Mouse (Mus musculus): ENCODE results near the gene Fhit. TPM values are rescaled to one million over a fixed set of nuclear protein-coding genes. Genes with fewer than 3 reads are reported as not detected.
A peak's percentile ranks its signal among the peaks of the same experiment; 100 is the strongest.
"Not testable (repeated sequence)": the region's sequence is repeated elsewhere in the genome, so short reads cannot be mapped to it uniquely, and the experiment has no call there.

Gene Fhit
- total RNA-seq, 2 experiments from 2014 or later: 0.74 to 1.9 TPM

GRCm38 (mm10) chr14:10013003-10013816 lies 1148.6 kb downstream of the Fhit start:
- no peak for DNase-seq (ENCODE audit: low spot score)

GRCm38 (mm10) chr14:10006278-10006677 lies 1155.6 kb downstream of the Fhit start:
- peak; percentile 31 for DNase-seq (ENCODE audit: low spot score)

- DNase-seq (ENCODE audit: low spot score): no peak
These were observed 1158.0 kb downstream of the Fhit start for GRCm38 (mm10) chr14:10003847-10004246.

GRCm38 (mm10) chr14:9990677-9991076 lies 1171.2 kb downstream of the Fhit start:
- no peak for DNase-seq (ENCODE audit: low spot score)

GRCm38 (mm10) chr14:9976934-9977510 lies 1184.8 kb downstream of the Fhit start:
- DNase-seq (ENCODE audit: low spot score): no peak

GRCm38 (mm10) chr14:9974402-9974801 lies 1187.4 kb downstream of the Fhit start:
- DNase-seq (ENCODE audit: low spot score): no peak

- DNase-seq (ENCODE audit: low spot score): no peak
These were observed 1198.0 kb downstream of the Fhit start for GRCm38 (mm10) chr14:9963853-9964252.

GRCm38 (mm10) chr14:9960396-9960795 lies 1201.4 kb downstream of the Fhit start:
- no peak for DNase-seq (ENCODE audit: low spot score)

- no peak for DNase-seq (ENCODE audit: low spot score)
These were observed 1262.3 kb downstream of the Fhit start for GRCm38 (mm10) chr14:9899494-9899893.

GRCm38 (mm10) chr14:9896556-9896955 lies 1265.3 kb downstream of the Fhit start:
- DNase-seq (ENCODE audit: low spot score): no peak

- no peak for DNase-seq (ENCODE audit: low spot score)
These were observed 1309.8 kb downstream of the Fhit start for GRCm38 (mm10) chr14:9852041-9852440.

GRCm38 (mm10) chr14:9832290-9832689 lies 1329.5 kb downstream of the Fhit start:
- DNase-seq (ENCODE audit: low spot score): no peak

GRCm38 (mm10) chr14:9828699-9829240 lies 1333.1 kb downstream of the Fhit start:
- DNase-seq (ENCODE audit: low spot score): not testable (repeated sequence)

GRCm38 (mm10) chr14:9815963-9816362 lies 1345.9 kb downstream of the Fhit start:
- no peak for DNase-seq (ENCODE audit: low spot score)

- peak; percentile 0 for DNase-seq (ENCODE audit: low spot score)
These were observed 1350.0 kb downstream of the Fhit start for GRCm38 (mm10) chr14:9811847-9812321.

- no peak for DNase-seq (ENCODE audit: low spot score)
These were observed 1350.5 kb downstream of the Fhit start for GRCm38 (mm10) chr14:9811177-9811846.

GRCm38 (mm10) chr14:9793403-9793802 lies 1368.4 kb downstream of the Fhit start:
- DNase-seq (ENCODE audit: low spot score): no peak

GRCm38 (mm10) chr14:9788402-9788950 lies 1373.4 kb downstream of the Fhit start:
- DNase-seq (ENCODE audit: low spot score): no peak

- DNase-seq (ENCODE audit: low spot score): no peak
These were observed 1374.4 kb downstream of the Fhit start for GRCm38 (mm10) chr14:9787389-9787788.

GRCm38 (mm10) chr14:9785861-9786260 lies 1376.0 kb downstream of the Fhit start:
- DNase-seq (ENCODE audit: low spot score): no peak

GRCm38 (mm10) chr14:9751341-9751740 lies 1410.5 kb downstream of the Fhit start:
- no peak for DNase-seq (ENCODE audit: low spot score)

GRCm38 (mm10) chr14:9748709-9749108 lies 1413.1 kb downstream of the Fhit start:
- DNase-seq (ENCODE audit: low spot score): no peak
